Mouse (Mus musculus) frontal cortex, postnatal 36 days (tissue): ENCODE measurements around the gene Dip2b.
A peak's percentile ranks its signal among the peaks of the same experiment; 100 is the strongest.

Experiments
- DNase-seq, 2 experiments: peaks; one replicate each; pipeline ENCODE4 v3.0.0; 2022; ENCODE audit warnings: low spot score in 2 of 2

Gene Dip2b

GRCm38 (mm10) chr15:100049496-100050087, 11.1 kb downstream of the Dip2b start:
- DNase-seq = peak; percentile 42 to 55

- DNase-seq = no peak
Measured at GRCm38 (mm10) chr15:100050940-100051339, 12.5 kb downstream of the Dip2b start.

GRCm38 (mm10) chr15:100052726-100053125, 14.3 kb downstream of the Dip2b start:
- no peak for DNase-seq

GRCm38 (mm10) chr15:100056397-100056908, 18.0 kb downstream of the Dip2b start:
- DNase-seq = no peak

- DNase-seq = no peak
Measured at GRCm38 (mm10) chr15:100057698-100058097, 19.2 kb downstream of the Dip2b start.

- DNase-seq = no peak
Measured at GRCm38 (mm10) chr15:100058143-100058542, 19.7 kb downstream of the Dip2b start.

GRCm38 (mm10) chr15:100058912-100059311, 20.4 kb downstream of the Dip2b start:
- no peak for DNase-seq

GRCm38 (mm10) chr15:100059626-100060311, 21.3 kb downstream of the Dip2b start:
- DNase-seq = no peak

- DNase-seq = no peak
Measured at GRCm38 (mm10) chr15:100060513-100061140, 22.2 kb downstream of the Dip2b start.

GRCm38 (mm10) chr15:100061377-100061776, 22.9 kb downstream of the Dip2b start:
- no peak for DNase-seq

- no peak for DNase-seq
Measured at GRCm38 (mm10) chr15:100063229-100063773, 24.8 kb downstream of the Dip2b start.

GRCm38 (mm10) chr15:100066702-100067101, 28.2 kb downstream of the Dip2b start:
- DNase-seq = no peak

- DNase-seq = no peak
Measured at GRCm38 (mm10) chr15:100069101-100069500, 30.6 kb downstream of the Dip2b start.

- peak in 1 of 2 experiments; percentile 60 for DNase-seq
Measured at GRCm38 (mm10) chr15:100070021-100070420, 31.6 kb downstream of the Dip2b start.

- DNase-seq = no peak
Measured at GRCm38 (mm10) chr15:100071819-100072218, 33.4 kb downstream of the Dip2b start.

- DNase-seq = no peak
Measured at GRCm38 (mm10) chr15:100073696-100074453, 35.4 kb downstream of the Dip2b start.

GRCm38 (mm10) chr15:100074754-100075153, 36.3 kb downstream of the Dip2b start:
- no peak for DNase-seq

GRCm38 (mm10) chr15:100076362-100076761, 37.9 kb downstream of the Dip2b start:
- DNase-seq = no peak

- no peak for DNase-seq
Measured at GRCm38 (mm10) chr15:100080833-100081477, 42.5 kb downstream of the Dip2b start.

- no peak for DNase-seq
Measured at GRCm38 (mm10) chr15:100081478-100081998, 43.1 kb downstream of the Dip2b start.

GRCm38 (mm10) chr15:100082052-100082451, 43.6 kb downstream of the Dip2b start:
- DNase-seq = no peak
